In genomic region chr1:177645897-177646535, GRCm38 (mm10) we compare ENCODE assay signal across 11 mouse cellular contexts.
DNase-seq lines count a peak whose midpoint lies in the region; ATAC-seq lines count a peak whose summit lies in the region.
"Had no signal": no experiment of that assay in that cellular context is flagged by ENCODE, and none has a peak within 500 bp of the region (broad histone marks: within the 10 kb centered on the region; RNA-seq: fewer than 3 reads in every experiment).

No protein-coding gene starts in this region.

- no peak overlapping the region for H3K4me3 ChIP-seq in hindbrain, embryonic 14.5 days (replicated peaks; ENCODE audit: low read length)

- 64% methylated on average over 5 of the region's 5 CpGs for WGBS in hindbrain, embryonic 14.5 days

- H3K4me2 ChIP-seq in hindbrain, embryonic 14.5 days (replicated peaks), result no peak overlapping the region

- H3K27ac ChIP-seq in hindbrain, embryonic 14.5 days, result no peak overlapping the region

- H3K9ac ChIP-seq in hindbrain, embryonic 14.5 days, result no peak overlapping the region

- peaks cover under 1% of the 10 kb centered on the region for H3K4me1 ChIP-seq in hindbrain, embryonic 14.5 days (replicated peaks; ENCODE audit: control insufficient read depth, insufficient read depth, low read length)

- no peaks in the 10 kb centered on the region for H3K9me3 ChIP-seq in hindbrain, embryonic 14.5 days (ENCODE audit: control insufficient read depth, low read length)

- peak; percentile 14 to 19 for DNase-seq in cerebellum, adult 18-20 months
- no peak for DNase-seq in cerebellum, postnatal 36 days
- peak; percentile 92 for DNase-seq in left cerebral cortex, postnatal 4 days
- no peak for DNase-seq in left cerebral cortex, adult 11 months (ENCODE audit: low spot score)
- DNase-seq in Muller cell, postnatal 12 days (ENCODE audit: inconsistent ontology term), result peak; percentile 69
- no peak for DNase-seq in hindbrain, embryonic 14.5 days (ENCODE audit: low spot score)
- no peak for DNase-seq in spleen, postnatal 4 days (ENCODE audit: low spot score in 2 of 2)
- DNase-seq in thymus, adult 18-20 months, result no peak
- DNase-seq: heart, postnatal 14 days; lung, adult 18-20 months had no signal

- H3K36me3 ChIP-seq in hindbrain, embryonic 14.5 days (replicated peaks; ENCODE audit: control insufficient read depth, insufficient read depth), result no peaks in the 10 kb centered on the region

- no peaks in the 10 kb centered on the region for H3K27me3 ChIP-seq in hindbrain, embryonic 14.5 days (ENCODE audit: control insufficient read depth, insufficient read depth, low read length)

- peak; percentile 73 for ATAC-seq in hindbrain, embryonic 14.5 days (ENCODE audit: low FRiP score)
- ATAC-seq: intestine, postnatal 0 days had no signal

- intact Hi-C loops in left cerebral cortex, postnatal 4 days (cut with DNase I), result no loop called here

Comparison
In these comparisons a context has a peak if more than half of its experiments do, and no peak if none do; other contexts are left out.
1. DNase-seq: peak in cerebellum, adult 18-20 months (2 of 2), left cerebral cortex, postnatal 4 days (single experiment) and Muller cell, postnatal 12 days (single experiment); none in cerebellum, postnatal 36 days (0 of 2), left cerebral cortex, adult 11 months (single experiment), hindbrain, embryonic 14.5 days (single experiment), spleen, postnatal 4 days (0 of 2) and thymus, adult 18-20 months (0 of 2).